Mouse (Mus musculus): ENCODE results near the gene Asrgl1.

DNA sequence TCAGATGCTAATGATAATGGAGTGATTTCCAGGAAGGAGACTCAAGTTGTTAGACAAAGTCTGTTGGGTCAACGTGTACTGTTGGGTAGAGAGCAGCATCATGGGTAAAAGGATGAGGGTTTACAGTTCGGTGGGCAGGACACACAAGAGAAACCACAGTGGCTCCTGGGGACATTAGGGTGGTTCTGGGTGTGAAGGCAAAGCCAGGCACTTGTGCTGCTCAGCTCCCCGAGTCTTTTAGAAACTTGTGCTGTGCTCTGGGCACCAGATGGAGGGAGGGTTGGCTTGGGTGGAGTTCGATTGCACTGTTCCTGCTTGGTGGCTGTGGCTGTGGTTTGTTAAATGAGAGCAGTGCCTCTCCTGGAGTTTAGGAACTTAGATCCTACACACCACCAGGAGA lies 31.4 kb downstream of the Asrgl1 start:
- TF ChIP-seq GATA1 (IDR thresholded peaks at IDR 0.05; ENCODE audit: low read length) (no peak), TAL1 (IDR thresholded peaks at IDR 0.05; ENCODE audit: low read length) (no peak)

Data from erythroblast, embryonic 14.5 days (primary cell).